Mouse (Mus musculus): Measurements from ENCODE around the gene Sh3bp5. TPM values are rescaled to one million over a fixed set of nuclear protein-coding genes. Genes with fewer than 3 reads are reported as not detected.

The Sh3bp5 gene
- polyA plus RNA-seq, 1 experiment = 8.7 TPM

- no peaks in the 10 kb centered on the region for H3K79me3 ChIP-seq (ENCODE audit: low read depth)
- H3K4me3 ChIP-seq (ENCODE audit: insufficient read depth, poor library complexity, severe bottlenecking) = no peak overlapping the region
- H3K36me3 ChIP-seq (ENCODE audit: control insufficient read depth, insufficient read depth) = no peaks in the 10 kb centered on the region
- no peaks in the 10 kb centered on the region for H3K27me3 ChIP-seq (ENCODE audit: control insufficient read depth, insufficient read depth, insufficient read length)
- no peak overlapping the region for H3ac ChIP-seq (ENCODE audit: control insufficient read depth, insufficient read length, low read depth)
- peaks cover 4% of the 10 kb centered on the region for H3K79me2 ChIP-seq (ENCODE audit: control insufficient read depth, insufficient read depth)
- TF ChIP-seq FOSL1 (IDR thresholded peaks at IDR 0.05; ENCODE audit: insufficient read depth, low read length, poor library complexity, severe bottlenecking) = no peak
- TF ChIP-seq MYOD1 (IDR thresholded peaks at IDR 0.05; ENCODE audit: control insufficient read depth, insufficient read length, low read depth) = no peak
- no peak for TF ChIP-seq USF1 (IDR thresholded peaks at IDR 0.05; ENCODE audit: low read depth)
- no peak for TF ChIP-seq CTCF (IDR thresholded peaks at IDR 0.05; ENCODE audit: control insufficient read depth, insufficient read depth, insufficient read length)
- TF ChIP-seq MYOG (IDR thresholded peaks at IDR 0.05; ENCODE audit: control insufficient read depth, extremely low read depth, insufficient read length) = no peak
- TF ChIP-seq CEBPB (IDR thresholded peaks at IDR 0.05; ENCODE audit: low read depth) = no peak
- TF ChIP-seq MAX (IDR thresholded peaks at IDR 0.05) = no peak
Measured at GRCm38 (mm10) chr14:31400246-31400645, 35.6 kb downstream of the Sh3bp5 start.

GRCm38 (mm10) chr14:31399271-31399670 is 36.6 kb downstream of the Sh3bp5 start:
- H3ac ChIP-seq (ENCODE audit: control insufficient read depth, insufficient read length, low read depth) = no peak overlapping the region
- no peak for TF ChIP-seq FOSL1 (IDR thresholded peaks at IDR 0.05; ENCODE audit: insufficient read depth, low read length, poor library complexity, severe bottlenecking)
- no peak for TF ChIP-seq CEBPB (IDR thresholded peaks at IDR 0.05; ENCODE audit: low read depth)
- no peak for TF ChIP-seq CTCF (IDR thresholded peaks at IDR 0.05; ENCODE audit: control insufficient read depth, insufficient read depth, insufficient read length)

GRCm38 (mm10) chr14:31398819-31399218 is 37.1 kb downstream of the Sh3bp5 start:
- Histone ChIP-seq H3K79me2 (ENCODE audit: control insufficient read depth, insufficient read depth) (peaks cover 4% of the 10 kb centered on the region), H3K27me3 (ENCODE audit: control insufficient read depth, insufficient read depth, insufficient read length) (no peaks in the 10 kb centered on the region), H3K36me3 (ENCODE audit: control insufficient read depth, insufficient read depth) (no peaks in the 10 kb centered on the region), H3K4me3 (ENCODE audit: insufficient read depth, poor library complexity, severe bottlenecking) (no peak overlapping the region), H3ac (ENCODE audit: control insufficient read depth, insufficient read length, low read depth) (no peak overlapping the region), H3K79me3 (ENCODE audit: low read depth) (no peaks in the 10 kb centered on the region)
- TF ChIP-seq MAX (IDR thresholded peaks at IDR 0.05) = no peak
- TF ChIP-seq MYOD1 (IDR thresholded peaks at IDR 0.05; ENCODE audit: control insufficient read depth, insufficient read length, low read depth) = no peak
- TF ChIP-seq MYOG (IDR thresholded peaks at IDR 0.05; ENCODE audit: control insufficient read depth, extremely low read depth, insufficient read length) = no peak
- no peak for TF ChIP-seq CTCF (IDR thresholded peaks at IDR 0.05; ENCODE audit: control insufficient read depth, insufficient read depth, insufficient read length)
- no peak for TF ChIP-seq CEBPB (IDR thresholded peaks at IDR 0.05; ENCODE audit: low read depth)
- TF ChIP-seq USF1 (IDR thresholded peaks at IDR 0.05; ENCODE audit: low read depth) = no peak
- TF ChIP-seq FOSL1 (IDR thresholded peaks at IDR 0.05; ENCODE audit: insufficient read depth, low read length, poor library complexity, severe bottlenecking) = no peak

More at GRCm38 (mm10) chr14:31399271-31399670, 36.6 kb downstream of the Sh3bp5 start:
- Histone ChIP-seq H3K27me3 (ENCODE audit: control insufficient read depth, insufficient read depth, insufficient read length) (no peaks in the 10 kb centered on the region), H3K79me3 (ENCODE audit: low read depth) (no peaks in the 10 kb centered on the region), H3K4me3 (ENCODE audit: insufficient read depth, poor library complexity, severe bottlenecking) (no peak overlapping the region), H3K36me3 (ENCODE audit: control insufficient read depth, insufficient read depth) (no peaks in the 10 kb centered on the region), H3K79me2 (ENCODE audit: control insufficient read depth, insufficient read depth) (peaks cover 4% of the 10 kb centered on the region)

GRCm38 (mm10) chr14:31397791-31398595 is 37.9 kb downstream of the Sh3bp5 start:
- H3K36me3 ChIP-seq (ENCODE audit: control insufficient read depth, insufficient read depth) = no peaks in the 10 kb centered on the region
- no peaks in the 10 kb centered on the region for H3K27me3 ChIP-seq (ENCODE audit: control insufficient read depth, insufficient read depth, insufficient read length)
- peaks cover 4% of the 10 kb centered on the region for H3K79me2 ChIP-seq (ENCODE audit: control insufficient read depth, insufficient read depth)
- no peaks in the 10 kb centered on the region for H3K79me3 ChIP-seq (ENCODE audit: low read depth)
- TF ChIP-seq MYOD1 (IDR thresholded peaks at IDR 0.05; ENCODE audit: control insufficient read depth, insufficient read length, low read depth) (no peak), MYOG (IDR thresholded peaks at IDR 0.05; ENCODE audit: control insufficient read depth, extremely low read depth, insufficient read length) (no peak)
- H3K4me3 ChIP-seq (ENCODE audit: insufficient read depth, poor library complexity, severe bottlenecking) = no peak overlapping the region
- no peak overlapping the region for H3ac ChIP-seq (ENCODE audit: control insufficient read depth, insufficient read length, low read depth)

- Histone ChIP-seq H3K4me3 (ENCODE audit: insufficient read depth, poor library complexity, severe bottlenecking) (no peak overlapping the region), H3K27me3 (ENCODE audit: control insufficient read depth, insufficient read depth, insufficient read length) (no peaks in the 10 kb centered on the region), H3K36me3 (ENCODE audit: control insufficient read depth, insufficient read depth) (no peaks in the 10 kb centered on the region), H3K79me3 (ENCODE audit: low read depth) (no peaks in the 10 kb centered on the region), H3ac (ENCODE audit: control insufficient read depth, insufficient read length, low read depth) (no peak overlapping the region), H3K79me2 (ENCODE audit: control insufficient read depth, insufficient read depth) (peaks cover 4% of the 10 kb centered on the region)
- TF ChIP-seq FOSL1 (IDR thresholded peaks at IDR 0.05; ENCODE audit: insufficient read depth, low read length, poor library complexity, severe bottlenecking) (no peak), MYOD1 (IDR thresholded peaks at IDR 0.05; ENCODE audit: control insufficient read depth, insufficient read length, low read depth) (no peak), MYOG (IDR thresholded peaks at IDR 0.05; ENCODE audit: control insufficient read depth, extremely low read depth, insufficient read length) (no peak), CEBPB (IDR thresholded peaks at IDR 0.05; ENCODE audit: low read depth) (no peak), USF1 (IDR thresholded peaks at IDR 0.05; ENCODE audit: low read depth) (no peak), MAX (IDR thresholded peaks at IDR 0.05) (no peak), CTCF (IDR thresholded peaks at IDR 0.05; ENCODE audit: control insufficient read depth, insufficient read depth, insufficient read length) (no peak)
Measured at GRCm38 (mm10) chr14:31397353-31397752, 38.5 kb downstream of the Sh3bp5 start.

- Histone ChIP-seq H3K27me3 (ENCODE audit: control insufficient read depth, insufficient read depth, insufficient read length) (no peaks in the 10 kb centered on the region), H3K79me2 (ENCODE audit: control insufficient read depth, insufficient read depth) (no peaks in the 10 kb centered on the region), H3K36me3 (ENCODE audit: control insufficient read depth, insufficient read depth) (no peaks in the 10 kb centered on the region), H3K79me3 (ENCODE audit: low read depth) (no peaks in the 10 kb centered on the region), H3K4me3 (ENCODE audit: insufficient read depth, poor library complexity, severe bottlenecking) (no peak overlapping the region), H3ac (ENCODE audit: control insufficient read depth, insufficient read length, low read depth) (no peak overlapping the region)
- no peak for TF ChIP-seq MYOG (IDR thresholded peaks at IDR 0.05; ENCODE audit: control insufficient read depth, extremely low read depth, insufficient read length)
- no peak for TF ChIP-seq CTCF (IDR thresholded peaks at IDR 0.05; ENCODE audit: control insufficient read depth, insufficient read depth, insufficient read length)
Measured at GRCm38 (mm10) chr14:31396428-31396827, 39.5 kb downstream of the Sh3bp5 start.
